Mouse (Mus musculus) forebrain, embryonic 11.5 days (tissue): Measurements from ENCODE around the gene Rasip1. TPM values are rescaled to one million over a fixed set of nuclear protein-coding genes. Genes with fewer than 3 reads are reported as not detected.

Experiments used
- ATAC-seq: fragments of 200-750 bp; cut with Nextera tagmentation; replicated peaks from 2 replicates; pipeline ENCODE4 v1.8.0; 2017; ENCODE audit warnings: moderate TSS enrichment; ENCODE audit not compliant: low FRiP score
- DNase-seq: peaks from one replicate; pipeline ENCODE4 v3.0.0-alpha.2; 2017; ENCODE audit warnings: low spot score
- H3K27ac ChIP-seq: fragments of 300-500 bp; sonication (generic); 2 replicates; pipeline ENCODE4 v1.5.1; 2014; ENCODE audit warnings: low read depth, low read length
- H3K27me3 ChIP-seq: fragments of 300-500 bp; sonication (generic); 2 replicates; pipeline ENCODE4 v1.6.1; 2014; ENCODE audit warnings: mild to moderate bottlenecking, low read length, mixed read lengths; ENCODE audit not compliant: control insufficient read depth, insufficient read depth
- H3K36me3 ChIP-seq: fragments of 300-500 bp; sonication (generic); 2 replicates; pipeline ENCODE4 v1.6.1; 2014; ENCODE audit warnings: mild to moderate bottlenecking, low read length, moderate library complexity, mixed read lengths; ENCODE audit not compliant: control insufficient read depth, insufficient read depth
- H3K4me1 ChIP-seq: fragments of 300-500 bp; sonication (generic); replicated peaks from 2 replicates; pipeline ENCODE4 v1.6.1; 2014; ENCODE audit warnings: low read length, mixed read lengths; ENCODE audit not compliant: control insufficient read depth, insufficient read depth
- H3K4me2 ChIP-seq: fragments of 300-500 bp; sonication (generic); 2 replicates; pipeline ENCODE4 v1.6.1; 2014; ENCODE audit warnings: low read depth, mild to moderate bottlenecking, low read length, moderate library complexity, mixed read lengths; ENCODE audit not compliant: severe bottlenecking
- H3K4me3 ChIP-seq: fragments of 300-500 bp; sonication (generic); 2 replicates; pipeline ENCODE4 v1.5.1; 2014; ENCODE audit warnings: low read depth, low read length
- H3K9ac ChIP-seq: fragments of 300-500 bp; sonication (generic); 2 replicates; pipeline ENCODE4 v1.6.1; 2014; ENCODE audit warnings: low read length
- H3K9me3 ChIP-seq: fragments of 300-500 bp; sonication (generic); 2 replicates; pipeline ENCODE4 v1.6.1; 2016; ENCODE audit warnings: low read length, mixed read lengths; ENCODE audit not compliant: control insufficient read depth
- WGBS: fragments of 180-500 bp; shearing (Covaris S2); extraction: QIAGEN DNeasy Blood & Tissue Kit; methylation state at CpG from one replicate; pipeline ENCODE4 v1.1.7; 2014; 5-methylcytosine and 5-hydroxymethylcytosine counted together
- polyA plus RNA-seq: library from polyadenylated mRNA; unstranded; fragments of >200 nt; fragmentation: Nextera tagmentation; extraction: Ambion mirVana; gene quantifications from 2 replicates; pipeline ENCODE4 v1.2.1, GENCODE M21; 2014

Rasip1 gene
- polyA plus RNA-seq, 1 experiment from 2014 or later: 6.5 TPM

DNA sequence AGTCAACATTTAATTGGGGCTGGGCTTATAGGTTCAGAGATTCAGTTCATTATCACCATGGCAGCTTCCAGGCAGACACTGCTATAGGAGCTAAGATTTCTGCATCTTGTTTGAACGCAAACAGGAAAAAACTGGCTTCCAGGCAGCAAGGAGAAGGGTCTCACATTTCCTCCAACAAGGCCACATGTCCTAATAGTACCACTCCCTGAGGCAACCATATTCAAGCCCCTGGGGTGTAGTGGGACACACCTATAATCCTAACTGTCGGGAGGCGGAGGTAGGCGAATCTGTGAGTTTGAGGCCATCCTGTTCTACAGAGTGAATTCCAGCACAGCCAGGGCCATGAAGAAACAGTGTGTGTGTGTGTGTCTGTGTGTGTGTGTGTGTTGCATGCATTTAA, 32.1 kb upstream of the Rasip1 start:
- Histone ChIP-seq H3K9ac (no peak overlapping the region), H3K27me3 (no peaks in the 10 kb centered on the region), H3K4me1 (no peaks in the 10 kb centered on the region), H3K27ac (no peak overlapping the region), H3K9me3 (no peaks in the 10 kb centered on the region), H3K4me2 (no peak overlapping the region), H3K4me3 (no peak overlapping the region), H3K36me3 (no peaks in the 10 kb centered on the region)
- ATAC-seq: no peak
- 82% methylated on average over 4 of the region's 4 CpGs for WGBS
- DNase-seq: no peak

DNA sequence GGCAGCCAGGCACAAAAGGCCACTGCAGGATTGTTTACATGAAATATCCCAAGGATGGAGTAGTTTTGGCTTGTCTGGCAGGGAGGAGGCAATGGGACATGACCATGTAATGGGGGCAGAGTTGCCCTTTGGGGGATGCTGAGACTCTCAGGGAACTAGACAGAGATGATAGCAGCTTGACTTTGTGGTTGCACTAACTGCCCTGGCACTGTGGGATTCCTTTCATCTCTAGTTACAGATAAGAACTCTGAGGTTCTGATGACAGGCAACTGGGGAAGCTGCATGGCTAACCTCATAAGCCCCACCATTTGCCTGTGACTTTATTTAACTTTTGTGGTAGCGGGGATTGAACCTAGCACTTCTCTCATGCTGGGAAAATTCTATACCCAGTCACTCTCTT, 31.2 kb upstream of the Rasip1 start:
- no peak overlapping the region for H3K9ac ChIP-seq
- no peak overlapping the region for H3K4me2 ChIP-seq
- no peaks in the 10 kb centered on the region for H3K4me1 ChIP-seq
- no peaks in the 10 kb centered on the region for H3K27me3 ChIP-seq
- 82% methylated on average over 1 of the region's 1 CpGs for WGBS
- H3K9me3 ChIP-seq: no peaks in the 10 kb centered on the region
- no peak overlapping the region for H3K4me3 ChIP-seq
- H3K27ac ChIP-seq: no peak overlapping the region
- no peaks in the 10 kb centered on the region for H3K36me3 ChIP-seq
- ATAC-seq (no peak), DNase-seq (no peak)

DNA sequence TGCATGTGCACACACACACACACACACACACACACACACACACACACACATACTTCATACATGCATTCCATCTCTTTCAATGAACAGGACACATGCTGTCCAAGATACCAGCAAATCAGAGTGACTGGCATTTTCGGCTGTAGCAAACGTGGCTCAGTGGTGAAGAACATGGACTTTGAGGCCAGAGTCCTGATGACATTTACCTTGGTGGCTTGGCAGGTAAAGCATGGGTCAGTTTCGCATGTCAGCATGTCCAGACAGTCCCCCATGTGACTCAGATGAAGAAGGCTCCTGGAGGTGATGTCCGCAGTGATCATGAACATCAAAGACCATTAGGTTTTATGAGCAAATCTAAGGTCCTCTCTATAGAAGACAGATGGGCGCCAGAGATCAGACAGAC, 30.3 kb upstream of the Rasip1 start:
- 90% methylated on average over 5 of the region's 5 CpGs for whole genome bisulfite sequencing
- Histone ChIP-seq H3K9me3 (no peaks in the 10 kb centered on the region), H3K4me3 (no peak overlapping the region), H3K27ac (no peak overlapping the region), H3K4me2 (no peak overlapping the region), H3K36me3 (no peaks in the 10 kb centered on the region), H3K9ac (no peak overlapping the region), H3K27me3 (no peaks in the 10 kb centered on the region), H3K4me1 (no peaks in the 10 kb centered on the region)
- DNase-seq (no peak), ATAC-seq (no peak)

DNA sequence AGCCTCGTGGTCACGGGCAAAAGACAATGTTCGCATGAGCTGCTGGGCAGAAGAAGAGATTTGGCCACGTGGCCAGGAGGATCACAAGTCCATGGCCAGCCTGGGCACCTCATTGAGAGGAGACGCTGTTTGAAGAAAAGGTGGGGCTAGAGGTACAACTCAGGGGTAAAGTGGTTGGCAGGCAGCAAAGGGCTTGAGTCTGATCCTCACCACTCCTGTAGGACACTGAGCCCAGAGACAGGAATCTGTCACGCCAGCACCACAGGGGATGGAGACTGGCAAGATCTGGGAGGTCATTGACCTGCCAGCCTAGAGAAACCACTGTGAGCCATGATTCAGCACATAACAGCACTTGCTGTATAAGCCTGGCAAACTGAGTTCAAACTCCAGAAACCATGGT, 29.8 kb upstream of the Rasip1 start:
- Histone ChIP-seq H3K4me2 (no peak overlapping the region), H3K4me3 (no peak overlapping the region), H3K9ac (no peak overlapping the region), H3K27ac (no peak overlapping the region), H3K27me3 (no peaks in the 10 kb centered on the region), H3K4me1 (no peaks in the 10 kb centered on the region), H3K9me3 (no peaks in the 10 kb centered on the region), H3K36me3 (no peaks in the 10 kb centered on the region)
- ATAC-seq (no peak), DNase-seq (no peak)
- WGBS: 92% methylated on average over 6 of the region's 6 CpGs

DNA sequence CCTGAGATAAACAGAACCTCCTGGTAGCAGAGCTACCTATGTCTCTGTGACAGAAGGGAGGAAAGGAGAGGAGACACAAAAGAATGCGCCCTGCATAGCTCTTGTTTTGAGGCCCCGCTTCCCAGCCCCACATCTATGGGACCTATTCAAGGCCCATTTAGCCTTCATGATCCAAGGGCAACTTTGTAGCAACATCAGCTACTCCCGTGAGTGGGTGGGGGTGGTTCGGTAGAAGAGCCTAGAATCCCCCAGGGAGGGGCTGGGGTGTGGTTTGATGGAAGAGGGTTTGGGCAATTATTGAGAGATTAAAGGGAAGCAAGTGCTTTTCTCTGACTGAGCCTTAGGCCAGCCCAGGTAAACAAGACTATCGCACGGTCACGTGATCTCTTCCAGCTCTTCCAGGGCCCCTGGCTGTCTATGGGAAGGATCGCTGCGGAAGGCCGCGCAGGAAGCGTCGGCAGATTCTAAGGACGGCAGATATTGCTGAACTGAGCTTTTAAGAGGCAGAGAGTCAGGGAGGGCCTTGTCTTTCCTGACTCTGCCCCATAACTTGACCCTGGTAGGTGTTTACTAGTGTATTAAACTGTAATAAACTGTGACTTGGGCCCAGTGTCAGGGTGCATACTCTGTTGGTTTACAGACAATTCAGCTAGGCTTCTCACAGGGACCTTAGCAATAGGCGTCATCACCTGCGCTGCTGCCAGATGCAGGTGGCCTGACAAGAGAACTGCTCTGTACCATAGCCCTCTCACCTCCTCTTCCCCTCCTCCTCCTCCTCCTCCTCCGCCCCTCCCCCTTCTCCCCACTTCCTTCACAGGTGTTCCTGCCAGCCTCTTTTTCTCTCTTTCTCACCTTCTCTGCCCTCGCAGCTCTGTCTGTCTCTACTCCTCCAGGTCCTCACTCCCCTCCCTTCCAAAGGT, 28.1 kb upstream of the Rasip1 start:
- no peaks in the 10 kb centered on the region for H3K9me3 ChIP-seq
- DNase-seq (no peak), ATAC-seq (no peak)
- no peaks in the 10 kb centered on the region for H3K4me1 ChIP-seq
- H3K4me2 ChIP-seq: no peak overlapping the region
- no peaks in the 10 kb centered on the region for H3K36me3 ChIP-seq
- H3K27me3 ChIP-seq: no peaks in the 10 kb centered on the region
- H3K4me3 ChIP-seq: no peak overlapping the region
- no peak overlapping the region for H3K9ac ChIP-seq
- WGBS: 51% methylated on average over 18 of the region's 18 CpGs
- H3K27ac ChIP-seq: no peak overlapping the region

DNA sequence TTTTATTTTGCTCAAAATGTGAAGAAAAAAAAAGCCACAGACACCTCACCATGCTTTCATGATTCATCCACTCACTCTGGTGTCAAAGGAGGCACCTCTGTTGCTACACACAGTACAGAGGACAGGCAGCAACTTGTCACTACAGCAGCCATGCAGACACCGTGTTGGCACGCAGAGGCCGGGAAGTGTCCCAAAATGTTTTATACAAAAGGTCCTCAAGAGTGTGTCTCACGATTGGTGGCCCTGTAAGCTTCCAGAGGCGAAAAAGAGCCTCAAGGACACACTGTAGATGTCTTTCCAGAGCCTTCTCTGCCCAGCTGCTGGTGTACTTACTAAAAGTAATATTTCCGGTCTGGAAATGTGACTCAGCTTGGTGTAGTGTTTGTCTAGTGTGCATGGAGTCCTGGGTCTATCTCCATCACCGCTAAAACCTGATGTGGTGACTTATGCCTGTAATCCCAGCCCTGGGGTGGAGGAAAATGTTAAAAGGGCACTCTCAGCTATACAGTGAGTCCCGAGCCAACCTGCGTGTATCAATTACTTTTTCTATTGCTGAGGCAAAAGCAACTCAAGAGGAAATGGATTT, 21.5 kb upstream of the Rasip1 start:
- no peak overlapping the region for H3K4me2 ChIP-seq
- no peak for DNase-seq
- no peaks in the 10 kb centered on the region for H3K9me3 ChIP-seq
- WGBS: 81% methylated on average over 9 of the region's 9 CpGs
- ATAC-seq: no peak
- no peaks in the 10 kb centered on the region for H3K27me3 ChIP-seq
- no peaks in the 10 kb centered on the region for H3K36me3 ChIP-seq
- H3K27ac ChIP-seq: no peak overlapping the region
- H3K4me1 ChIP-seq: no peaks in the 10 kb centered on the region
- H3K4me3 ChIP-seq: no peak overlapping the region
- H3K9ac ChIP-seq: no peak overlapping the region

DNA sequence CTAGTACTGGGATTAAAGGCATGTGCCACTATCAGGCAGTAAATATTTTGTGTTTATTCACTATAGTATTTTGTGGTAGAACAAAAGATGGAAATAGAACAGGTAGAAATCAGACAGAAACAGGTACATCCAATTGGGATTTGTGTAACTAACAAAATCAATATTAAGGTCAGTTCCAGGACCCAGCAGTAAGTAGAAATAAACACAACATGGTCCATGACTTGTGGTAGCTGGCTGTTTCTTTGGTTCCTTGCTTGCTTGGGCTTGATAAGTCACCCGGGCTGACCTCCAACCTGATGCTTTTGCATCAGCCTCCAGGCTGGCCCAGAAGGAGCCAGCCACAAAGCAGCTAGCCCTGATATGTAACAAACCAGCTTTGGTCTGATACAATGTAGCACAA, 17.8 kb upstream of the Rasip1 start:
- DNase-seq (no peak), ATAC-seq (no peak)
- H3K36me3 ChIP-seq: no peaks in the 10 kb centered on the region
- no peak overlapping the region for H3K4me2 ChIP-seq
- no peaks in the 10 kb centered on the region for H3K27me3 ChIP-seq
- H3K27ac ChIP-seq: no peak overlapping the region
- WGBS: 79% methylated on average over 1 of the region's 1 CpGs
- no peaks in the 10 kb centered on the region for H3K9me3 ChIP-seq
- no peaks in the 10 kb centered on the region for H3K4me1 ChIP-seq
- H3K9ac ChIP-seq: no peak overlapping the region
- no peak overlapping the region for H3K4me3 ChIP-seq

DNA sequence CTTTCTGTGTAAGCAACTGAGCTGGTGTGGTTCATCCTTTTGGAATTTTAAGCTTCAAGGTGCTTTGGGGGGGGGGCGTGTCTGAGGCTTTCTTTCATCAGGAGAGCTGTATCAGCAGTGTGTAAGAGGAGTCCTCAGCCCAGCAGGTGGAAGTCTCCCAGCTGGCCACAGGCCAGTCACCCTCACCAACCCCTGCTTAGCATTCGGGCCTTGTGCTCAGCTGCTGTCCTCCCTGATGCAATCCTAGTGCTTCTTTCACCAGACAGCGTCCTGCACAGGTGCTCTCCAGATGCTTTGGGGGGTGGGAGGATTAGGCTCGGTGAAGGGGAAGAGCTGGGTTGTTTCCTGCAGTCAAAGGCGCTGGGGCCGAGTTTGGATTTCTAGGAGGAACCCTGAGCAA, 11.0 kb upstream of the Rasip1 start:
- Histone ChIP-seq H3K36me3 (no peaks in the 10 kb centered on the region), H3K9ac (no peak overlapping the region), H3K4me3 (no peak overlapping the region), H3K27ac (no peak overlapping the region), H3K27me3 (peaks cover 20% of the 10 kb centered on the region), H3K4me1 (no peaks in the 10 kb centered on the region), H3K9me3 (no peaks in the 10 kb centered on the region), H3K4me2 (no peak overlapping the region)
- DNase-seq (no peak), ATAC-seq (no peak)
- 29% methylated on average over 6 of the region's 6 CpGs for WGBS
